Mouse (Mus musculus) megakaryocyte, embryonic 14.5 days (primary cell): Measurements from ENCODE around the gene Rsph3b.
"Not testable (repeated sequence)": the region's sequence is repeated elsewhere in the genome, so short reads cannot be mapped to it uniquely, and the experiment has no call there.

Experiments
- FLI1 ChIP-seq: IDR thresholded peaks from 2 replicates; pipeline ENCODE4 v1.6.1; 2012; ENCODE audit warnings: low read length, inconsistent platforms, mixed read lengths
- GATA1 ChIP-seq: IDR thresholded peaks from 3 replicates; pipeline ENCODE4 v1.6.1; 2012; ENCODE audit warnings: mixed read lengths, low read length, inconsistent platforms, borderline replicate concordance

DNA sequence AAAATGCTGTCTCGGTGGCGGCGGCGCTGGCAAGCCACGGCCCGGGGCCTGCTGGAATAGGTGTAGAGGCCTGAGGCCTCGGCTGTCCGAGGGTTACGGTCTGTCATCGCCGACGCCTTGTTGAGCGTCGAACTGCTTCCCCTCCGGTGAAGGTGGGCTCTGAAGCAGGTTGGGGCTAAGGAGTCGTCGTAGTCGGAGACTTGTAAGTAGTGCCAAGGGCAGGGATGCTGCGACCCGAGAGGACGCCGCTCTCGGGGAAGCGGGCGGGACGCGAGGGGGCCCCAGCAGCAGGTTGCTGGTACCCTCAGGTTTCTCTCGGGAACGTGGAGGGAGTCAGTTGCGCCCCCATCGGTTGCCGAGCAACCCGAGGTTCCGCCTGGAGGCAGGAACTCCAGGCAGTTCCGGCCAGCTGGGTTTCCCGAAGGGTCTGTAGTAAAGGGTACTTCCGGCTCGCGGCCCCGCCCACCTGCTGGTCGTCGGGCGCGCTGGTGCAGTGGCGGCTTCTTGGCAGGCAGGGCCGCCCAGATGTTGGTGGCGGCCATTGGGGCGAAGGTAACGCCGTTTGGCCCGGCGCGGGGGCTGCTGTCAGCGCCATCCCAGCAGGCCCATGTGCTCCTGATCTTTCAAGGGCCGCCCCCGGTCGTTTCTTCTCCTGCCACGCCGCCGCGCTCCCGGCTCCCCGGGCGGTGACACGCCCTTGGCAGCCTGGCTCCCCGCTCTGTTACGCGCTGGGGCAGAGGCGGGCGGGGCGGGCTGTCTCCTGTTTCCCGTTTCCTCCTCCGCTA lies at the start of gene Rsph3b:
- not testable (repeated sequence) for TF ChIP-seq GATA1, FLI1
